Mouse (Mus musculus): Measurements from ENCODE around the gene Sin3a. TPM values are rescaled to one million over a fixed set of nuclear protein-coding genes. Genes with fewer than 3 reads are reported as not detected.
A peak's percentile ranks its signal among the peaks of the same experiment; 100 is the strongest.

Sin3a gene
- polyA plus RNA-seq, 1 experiment from 2014 or later: 25.2 TPM

- WGBS: under 1% methylated on average over 40 of the region's 40 CpGs
- Histone ChIP-seq H3K27ac (replicated peaks in 1 of 2; ENCODE audit: control insufficient read depth in 1 of 2, insufficient read depth in 1 of 2, low read depth in 2 of 2, low read length in 2 of 2) (peak overlapping the region; percentile 98 to 100), H3K9ac (ENCODE audit: low read length) (peak overlapping the region; percentile 88), H3K9me3 (ENCODE audit: control insufficient read depth, low read length) (no peaks in the 10 kb centered on the region), H3K36me3 (ENCODE audit: control insufficient read depth, insufficient read depth, low read length) (no peaks in the 10 kb centered on the region), H3K4me1 (ENCODE audit: control insufficient read depth in 2 of 2, insufficient read depth in 2 of 2, low read length in 2 of 2) (peaks cover 6 to 23% of the 10 kb centered on the region in 2 experiments; a peak in 3 of 4 replicates), H3K27me3 (ENCODE audit: control insufficient read depth, insufficient read depth, low read length) (no peaks in the 10 kb centered on the region), H3K4me3 (ENCODE audit: control insufficient read depth in 1 of 2, insufficient read depth in 1 of 2, low read depth in 1 of 2, low read length in 2 of 2) (peak overlapping the region; percentile 96), H3K4me2 (ENCODE audit: low read length) (peak overlapping the region; percentile 97)
- no peak for ATAC-seq (ENCODE audit: insufficient number of reproducible peaks, insufficient read depth, low FRiP score, low read depth)
Observed at GRCm38 (mm10) chr9:57072526-57072988, 717 bp downstream of the Sin3a start.

- ATAC-seq (ENCODE audit: insufficient number of reproducible peaks, insufficient read depth, low FRiP score, low read depth): peak; percentile 73
- H3K36me3 ChIP-seq (ENCODE audit: control insufficient read depth, insufficient read depth, low read length): no peaks in the 10 kb centered on the region
- H3K27ac ChIP-seq (replicated peaks in 1 of 2; ENCODE audit: control insufficient read depth in 1 of 2, insufficient read depth in 1 of 2, low read depth in 2 of 2, low read length in 2 of 2): peak overlapping the region; percentile 98 to 100
- peaks cover 6 to 24% of the 10 kb centered on the region in 2 experiments; a peak in 3 of 4 replicates for H3K4me1 ChIP-seq (ENCODE audit: control insufficient read depth in 2 of 2, insufficient read depth in 2 of 2, low read length in 2 of 2)
- no peaks in the 10 kb centered on the region for H3K9me3 ChIP-seq (ENCODE audit: control insufficient read depth, low read length)
- WGBS: under 1% methylated on average over 54 of the region's 54 CpGs
- H3K9ac ChIP-seq (ENCODE audit: low read length): peak overlapping the region; percentile 88
- H3K27me3 ChIP-seq (ENCODE audit: control insufficient read depth, insufficient read depth, low read length): no peaks in the 10 kb centered on the region
- H3K4me3 ChIP-seq (ENCODE audit: control insufficient read depth in 1 of 2, insufficient read depth in 1 of 2, low read depth in 1 of 2, low read length in 2 of 2): peak overlapping the region; percentile 96
- peak overlapping the region; percentile 97 for H3K4me2 ChIP-seq (ENCODE audit: low read length)
Observed at GRCm38 (mm10) chr9:57072989-57073789, 1.3 kb downstream of the Sin3a start.

- peak overlapping the region; percentile 88 for H3K9ac ChIP-seq (ENCODE audit: low read length)
- peaks cover 6 to 28% of the 10 kb centered on the region in 2 experiments; a peak in 3 of 4 replicates for H3K4me1 ChIP-seq (ENCODE audit: control insufficient read depth in 2 of 2, insufficient read depth in 2 of 2, low read length in 2 of 2)
- H3K27ac ChIP-seq (replicated peaks in 1 of 2; ENCODE audit: control insufficient read depth in 1 of 2, insufficient read depth in 1 of 2, low read depth in 2 of 2, low read length in 2 of 2): peak overlapping the region; percentile 97 to 100
- no peaks in the 10 kb centered on the region for H3K36me3 ChIP-seq (ENCODE audit: control insufficient read depth, insufficient read depth, low read length)
- under 1% methylated on average over 15 of the region's 15 CpGs for WGBS
- peak overlapping the region; percentile 84 to 96 for H3K4me3 ChIP-seq (ENCODE audit: control insufficient read depth in 1 of 2, insufficient read depth in 1 of 2, low read depth in 1 of 2, low read length in 2 of 2)
- no peaks in the 10 kb centered on the region for H3K27me3 ChIP-seq (ENCODE audit: control insufficient read depth, insufficient read depth, low read length)
- no peak for ATAC-seq (ENCODE audit: insufficient number of reproducible peaks, insufficient read depth, low FRiP score, low read depth)
- no peaks in the 10 kb centered on the region for H3K9me3 ChIP-seq (ENCODE audit: control insufficient read depth, low read length)
- H3K4me2 ChIP-seq (ENCODE audit: low read length): peak overlapping the region; percentile 97
Observed at GRCm38 (mm10) chr9:57073790-57074094, 1.9 kb downstream of the Sin3a start.

- Histone ChIP-seq H3K27ac (replicated peaks in 1 of 2; ENCODE audit: control insufficient read depth in 1 of 2, insufficient read depth in 1 of 2, low read depth in 2 of 2, low read length in 2 of 2) (peak overlapping the region; percentile 97 to 100), H3K9ac (ENCODE audit: low read length) (peak overlapping the region; percentile 88), H3K36me3 (ENCODE audit: control insufficient read depth, insufficient read depth, low read length) (no peaks in the 10 kb centered on the region), H3K27me3 (ENCODE audit: control insufficient read depth, insufficient read depth, low read length) (no peaks in the 10 kb centered on the region), H3K9me3 (ENCODE audit: control insufficient read depth, low read length) (no peaks in the 10 kb centered on the region), H3K4me3 (ENCODE audit: control insufficient read depth in 1 of 2, insufficient read depth in 1 of 2, low read depth in 1 of 2, low read length in 2 of 2) (peak overlapping the region; percentile 84 to 96), H3K4me2 (ENCODE audit: low read length) (peak overlapping the region; percentile 97), H3K4me1 (ENCODE audit: control insufficient read depth in 2 of 2, insufficient read depth in 2 of 2, low read length in 2 of 2) (peaks cover 6 to 28% of the 10 kb centered on the region in 2 experiments; a peak in 3 of 4 replicates)
- 5% methylated on average over 21 of the region's 21 CpGs for WGBS
- no peak for ATAC-seq (ENCODE audit: insufficient number of reproducible peaks, insufficient read depth, low FRiP score, low read depth)
Observed at GRCm38 (mm10) chr9:57074171-57074821, 2.5 kb downstream of the Sin3a start.

GRCm38 (mm10) chr9:57074822-57075603 lies 3.2 kb downstream of the Sin3a start:
- no peaks in the 10 kb centered on the region for H3K9me3 ChIP-seq (ENCODE audit: control insufficient read depth, low read length)
- no peak for ATAC-seq (ENCODE audit: insufficient number of reproducible peaks, insufficient read depth, low FRiP score, low read depth)
- H3K4me1 ChIP-seq (ENCODE audit: control insufficient read depth in 2 of 2, insufficient read depth in 2 of 2, low read length in 2 of 2): peaks cover 6 to 28% of the 10 kb centered on the region in 2 experiments; a peak in 3 of 4 replicates
- H3K36me3 ChIP-seq (ENCODE audit: control insufficient read depth, insufficient read depth, low read length): no peaks in the 10 kb centered on the region
- peak overlapping the region; percentile 88 for H3K9ac ChIP-seq (ENCODE audit: low read length)
- H3K27me3 ChIP-seq (ENCODE audit: control insufficient read depth, insufficient read depth, low read length): no peaks in the 10 kb centered on the region
- peak overlapping the region; percentile 97 for H3K4me2 ChIP-seq (ENCODE audit: low read length)
- H3K4me3 ChIP-seq (ENCODE audit: control insufficient read depth in 1 of 2, insufficient read depth in 1 of 2, low read depth in 1 of 2, low read length in 2 of 2): peak overlapping the region; percentile 50 to 96
- H3K27ac ChIP-seq (replicated peaks in 1 of 2; ENCODE audit: control insufficient read depth in 1 of 2, insufficient read depth in 1 of 2, low read depth in 2 of 2, low read length in 2 of 2): peak overlapping the region; percentile 81 to 100
- 8% methylated on average over 17 of the region's 17 CpGs for WGBS

GRCm38 (mm10) chr9:57075681-57076381 lies 4.0 kb downstream of the Sin3a start:
- Histone ChIP-seq H3K27me3 (ENCODE audit: control insufficient read depth, insufficient read depth, low read length) (no peaks in the 10 kb centered on the region), H3K4me1 (ENCODE audit: control insufficient read depth in 2 of 2, insufficient read depth in 2 of 2, low read length in 2 of 2) (peaks cover 6 to 23% of the 10 kb centered on the region in 2 experiments; a peak in 3 of 4 replicates), H3K4me2 (ENCODE audit: low read length) (peak overlapping the region; percentile 97), H3K4me3 (ENCODE audit: control insufficient read depth in 1 of 2, insufficient read depth in 1 of 2, low read depth in 1 of 2, low read length in 2 of 2) (peak overlapping the region; percentile 50 to 96), H3K9ac (ENCODE audit: low read length) (peak overlapping the region; percentile 94), H3K9me3 (ENCODE audit: control insufficient read depth, low read length) (no peaks in the 10 kb centered on the region), H3K27ac (replicated peaks in 1 of 2; ENCODE audit: control insufficient read depth in 1 of 2, insufficient read depth in 1 of 2, low read depth in 2 of 2, low read length in 2 of 2) (peak overlapping the region; percentile 81 to 100), H3K36me3 (ENCODE audit: control insufficient read depth, insufficient read depth, low read length) (no peaks in the 10 kb centered on the region)
- under 1% methylated on average over 43 of the region's 43 CpGs for WGBS
- peak; percentile 80 for ATAC-seq (ENCODE audit: insufficient number of reproducible peaks, insufficient read depth, low FRiP score, low read depth)

All from heart, embryonic 14.5 days (tissue).